Mouse (Mus musculus) spleen, adult 12 weeks (tissue): ENCODE measurements at regions not wholly inside any gene's neighbourhood (a gene's known extent, or its start where the extent isn't known, plus 50 kb on each side); places are given as distances from the start of the nearest gene placed in this dataset.
A peak's percentile ranks its signal among the peaks of the same experiment; 100 is the strongest.

Source experiments
- DNase-seq: peaks from one replicate; pipeline ENCODE4 v3.0.0; 2022; ENCODE audit warnings: low spot score

GRCm38 (mm10) chr2:101370991-101371736, 253.4 kb upstream of the Rag2 start:
- no peak for DNase-seq

GRCm38 (mm10) chr2:101371834-101372493, 252.6 kb upstream of the Rag2 start:
- no peak for DNase-seq

GRCm38 (mm10) chr2:101380595-101380994, 243.9 kb upstream of the Rag2 start:
- no peak for DNase-seq

DNA sequence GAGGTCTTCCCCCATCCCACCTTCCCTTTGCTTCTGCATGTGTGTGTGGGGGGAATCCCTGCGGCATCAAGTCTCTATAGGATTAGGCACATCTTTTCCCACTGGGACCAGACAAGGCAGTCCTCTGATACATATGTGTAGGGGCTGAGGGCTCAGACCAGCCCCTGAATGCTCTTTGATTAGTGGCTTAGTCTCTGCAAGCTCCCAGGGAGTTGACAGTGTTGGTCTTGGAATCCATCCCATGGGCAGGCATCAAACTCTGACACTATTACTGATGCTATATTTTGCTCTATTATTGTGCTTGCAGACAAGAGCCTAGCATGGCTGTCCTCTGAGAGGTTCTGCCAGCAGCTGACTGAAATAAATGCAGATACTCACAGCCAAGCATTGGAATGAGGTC, 209.5 kb upstream of the Rag2 start:
- no peak for DNase-seq

- DNase-seq, result no peak
Observed at GRCm38 (mm10) chr2:101416702-101417101, 207.8 kb upstream of the Rag2 start.

DNA sequence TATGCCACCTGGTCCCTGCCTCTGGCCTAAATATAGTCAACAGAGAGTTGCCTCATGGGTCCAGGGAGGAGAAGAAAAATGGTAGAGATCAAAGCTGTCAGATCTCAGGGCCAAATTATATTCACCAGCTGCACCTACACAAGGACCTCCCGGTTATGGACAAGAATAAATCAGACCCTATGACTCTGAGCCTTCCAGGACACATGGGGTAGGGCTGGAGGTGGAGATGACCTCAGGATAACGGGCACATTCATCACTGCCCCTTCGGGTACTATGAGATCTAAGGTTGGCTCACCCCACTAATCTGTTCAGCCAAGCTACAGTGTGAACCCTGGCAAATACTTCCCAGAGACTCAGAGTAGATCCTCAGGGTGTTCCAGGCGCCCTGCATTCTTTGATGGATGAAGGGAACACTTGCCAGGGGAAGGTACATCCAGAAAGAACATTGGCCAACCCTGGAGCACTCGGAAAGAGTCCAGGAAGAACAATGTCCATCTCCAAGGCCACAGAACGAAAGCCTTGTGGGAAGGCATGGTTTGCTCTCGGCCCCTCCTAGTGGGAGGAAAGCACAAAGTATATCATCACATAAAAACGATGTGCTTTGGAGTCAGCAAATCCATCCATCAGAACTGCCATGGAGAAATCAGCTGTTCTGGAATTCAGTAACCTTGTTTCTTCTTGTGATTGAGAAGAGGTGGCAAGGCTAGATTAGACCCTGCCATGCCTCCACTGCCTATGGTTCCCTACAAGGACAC, 191.2 kb upstream of the Rag2 start:
- no peak for DNase-seq

- DNase-seq, result no peak
Observed at GRCm38 (mm10) chr2:101440231-101440630, 184.3 kb upstream of the Rag2 start.

DNA sequence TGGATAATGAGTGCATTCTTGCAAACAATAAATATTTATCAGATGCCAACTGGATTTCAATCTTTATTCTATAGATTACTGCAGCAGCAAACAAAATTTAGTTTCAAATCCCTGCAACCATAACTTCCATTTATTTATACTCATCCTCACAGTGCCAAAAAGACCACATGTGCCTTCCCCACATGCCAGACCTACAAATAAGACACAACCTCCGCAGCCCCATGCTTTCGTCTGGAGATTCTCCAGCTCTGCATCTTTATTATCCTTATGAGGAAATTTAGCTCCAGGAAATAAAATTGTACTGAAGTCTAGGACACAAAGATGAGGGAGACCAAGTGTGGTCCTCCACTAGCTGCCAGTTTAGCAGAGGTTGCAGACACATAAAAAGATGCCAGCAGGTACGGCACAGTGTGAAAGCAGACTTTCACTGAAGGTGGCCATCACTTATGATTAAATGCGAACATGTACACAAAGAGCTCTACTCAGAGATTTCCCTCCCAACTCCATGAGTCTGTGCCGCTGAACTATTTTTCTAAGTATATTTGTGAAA, 183.4 kb upstream of the Rag2 start:
- DNase-seq, result no peak

GRCm38 (mm10) chr2:101455591-101455990, 168.9 kb upstream of the Rag2 start:
- DNase-seq, result no peak

- no peak for DNase-seq
Observed at GRCm38 (mm10) chr2:101458959-101459358, 165.6 kb upstream of the Rag2 start.

DNA sequence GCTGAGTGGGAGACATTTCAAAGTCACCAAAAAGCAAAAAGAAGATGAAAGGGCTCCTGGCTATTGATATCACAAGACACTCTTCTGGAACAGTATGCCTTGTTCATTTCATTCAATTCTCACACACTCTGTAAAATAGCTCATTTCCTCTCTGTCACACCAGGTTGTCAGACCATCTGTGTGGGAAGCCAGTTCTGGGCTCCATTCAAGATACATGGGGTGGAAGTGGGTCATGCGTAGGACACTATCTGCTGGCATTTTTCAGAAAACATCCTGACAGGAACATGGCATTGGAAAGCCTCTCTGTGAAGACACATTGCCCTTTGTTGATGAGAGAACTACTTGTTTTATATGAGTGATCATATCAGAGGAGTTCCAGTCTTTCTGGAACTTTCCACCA, 162.1 kb upstream of the Rag2 start:
- DNase-seq, result no peak

DNA sequence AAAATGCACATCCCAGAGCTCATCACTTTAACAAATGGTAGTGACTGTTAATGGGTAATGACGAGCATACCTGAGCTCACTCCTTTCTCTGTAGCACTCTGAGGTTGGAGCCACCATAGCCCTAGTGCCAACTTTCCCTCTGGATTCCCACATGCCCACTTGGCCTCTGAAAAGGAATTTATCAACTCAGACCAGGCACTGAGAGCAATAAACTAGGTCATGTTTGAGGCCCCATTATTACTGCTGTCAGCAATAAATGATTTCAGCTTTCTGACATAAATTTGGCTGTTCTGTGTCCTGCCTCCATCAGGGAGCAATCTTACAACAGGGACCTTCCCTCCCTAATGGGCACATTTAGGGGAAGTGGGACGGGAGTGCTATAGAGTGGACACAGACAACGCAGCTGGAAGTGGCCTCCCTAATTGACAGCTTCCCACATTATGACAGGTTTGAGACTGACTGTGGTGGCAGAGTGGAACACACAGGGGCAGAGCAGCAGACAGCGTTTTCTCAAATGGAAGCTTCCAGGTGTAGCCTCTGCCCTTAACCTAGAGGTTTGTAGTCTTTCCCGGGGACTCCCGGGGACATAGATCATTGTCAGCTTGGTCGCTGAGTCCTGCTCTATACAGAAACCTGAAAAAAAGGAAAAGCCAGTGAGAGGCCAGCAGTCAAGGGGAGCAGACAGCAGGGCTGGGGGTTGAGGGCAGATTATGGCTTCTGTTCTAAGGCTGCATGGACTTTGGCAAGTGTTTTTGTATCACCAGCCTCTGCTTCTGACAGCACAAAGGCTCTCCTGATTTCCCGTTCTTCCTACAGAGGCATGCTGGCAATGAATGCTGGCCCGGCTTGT, 160.0 kb upstream of the Rag2 start:
- DNase-seq, result no peak

DNA sequence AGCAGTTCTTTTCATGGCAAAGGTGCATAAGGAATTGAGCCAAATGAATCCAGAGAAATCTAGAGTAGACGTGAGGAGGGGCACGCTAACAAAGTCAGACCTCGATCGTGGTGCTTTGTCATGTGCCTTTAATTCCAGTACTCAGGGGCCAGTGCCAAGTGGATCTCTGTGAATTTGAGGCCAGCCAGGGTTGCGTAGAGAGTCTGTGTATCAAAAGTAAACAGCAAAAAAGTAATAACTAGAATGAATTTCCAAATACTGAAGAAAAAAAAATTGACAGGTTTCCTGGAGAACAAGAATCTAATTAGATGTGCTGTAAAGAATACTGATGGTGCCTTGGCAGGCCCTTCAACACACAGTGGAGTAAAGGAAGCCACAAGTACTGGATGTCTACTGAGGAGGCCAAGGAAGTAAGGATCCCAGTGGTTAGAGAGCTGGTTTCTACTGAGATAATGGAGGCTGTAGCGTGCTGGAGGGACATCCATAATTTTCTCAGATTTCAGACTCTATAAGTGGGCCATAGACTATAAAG, 153.9 kb upstream of the Rag2 start:
- no peak for DNase-seq

DNA sequence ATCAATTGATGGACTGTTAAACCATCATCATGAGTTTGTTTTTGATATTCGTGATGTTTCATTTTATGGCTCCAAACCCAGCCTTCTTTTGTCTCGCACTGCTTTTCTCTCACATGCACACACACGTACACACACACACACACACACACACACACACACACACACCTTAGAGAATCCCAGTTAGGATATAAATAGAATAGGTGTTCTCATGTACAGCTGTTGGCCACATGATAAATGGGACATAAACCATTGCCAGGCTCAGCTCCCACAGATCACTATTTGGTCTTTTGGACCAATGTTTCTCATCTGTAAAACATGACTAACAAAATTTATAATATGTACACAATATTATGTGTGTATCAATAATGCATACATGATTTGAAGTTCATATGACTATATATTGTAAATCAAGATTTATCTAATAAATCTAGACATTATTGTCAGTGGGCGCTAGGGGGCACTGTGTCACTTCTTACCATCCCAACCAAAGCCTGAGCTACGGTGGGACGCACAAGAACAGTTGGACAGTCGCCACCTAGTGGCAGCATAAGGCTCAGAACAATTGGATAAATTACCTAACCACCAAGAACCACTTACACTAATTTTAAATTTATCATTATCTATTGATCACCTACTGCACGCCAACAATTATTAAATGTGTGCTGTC, 151.9 kb upstream of the Rag2 start:
- peak; percentile 44 for DNase-seq

DNA sequence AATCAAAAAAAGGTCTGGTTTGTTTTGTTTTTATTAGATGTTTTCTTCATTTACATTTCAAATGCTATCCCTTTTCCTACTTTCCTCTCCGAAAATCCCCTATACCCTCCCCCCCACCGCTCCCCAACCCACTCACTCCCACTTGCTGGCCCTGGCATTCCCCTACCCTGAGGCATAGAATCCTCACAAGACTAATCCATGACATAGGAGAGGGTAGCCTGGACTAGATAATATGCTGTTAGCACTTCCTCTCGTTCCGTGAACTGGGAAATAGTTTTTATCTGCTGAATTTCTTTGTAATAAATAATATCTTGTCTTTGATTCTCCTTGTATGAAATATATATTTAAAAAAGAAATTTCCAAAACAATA, 151.4 kb upstream of the Rag2 start:
- no peak for DNase-seq

DNA sequence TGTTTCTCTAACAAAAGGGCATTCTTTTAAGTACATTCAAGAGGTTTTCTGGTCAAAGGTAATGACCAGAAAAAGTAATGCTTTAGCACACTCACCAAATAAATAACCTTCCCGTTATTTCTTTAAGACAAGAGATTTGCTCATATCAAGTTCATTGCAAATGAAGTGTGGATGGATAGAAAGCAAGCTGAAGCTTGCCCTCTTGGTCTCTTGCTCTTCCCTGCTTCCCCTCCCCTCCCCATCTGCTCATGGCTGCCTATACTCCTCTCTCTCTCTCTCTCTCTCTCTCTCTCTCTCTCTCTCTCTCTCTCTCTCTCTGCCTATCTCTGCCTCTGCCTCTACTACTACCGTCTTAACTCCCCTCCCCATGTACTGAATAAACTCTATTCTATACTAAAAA, 147.7 kb upstream of the Rag2 start:
- DNase-seq, result no peak

GRCm38 (mm10) chr2:101490207-101490606, 134.3 kb upstream of the Rag2 start:
- no peak for DNase-seq

GRCm38 (mm10) chr2:101491762-101492161, 132.8 kb upstream of the Rag2 start:
- no peak for DNase-seq

- DNase-seq, result no peak
Observed at GRCm38 (mm10) chr2:101508116-101508515, 116.4 kb upstream of the Rag2 start.
